Mouse (Mus musculus) forebrain, embryonic 11.5 days (tissue): Measurements from ENCODE around the gene Cdk2. TPM values are rescaled to one million over a fixed set of nuclear protein-coding genes. Genes with fewer than 3 reads are reported as not detected.

Experiments
- ATAC-seq: fragments of 200-750 bp; cut with Nextera tagmentation; replicated peaks from 2 replicates; pipeline ENCODE4 v1.8.0; 2017; ENCODE audit warnings: moderate TSS enrichment; ENCODE audit not compliant: low FRiP score
- DNase-seq: peaks from one replicate; pipeline ENCODE4 v3.0.0-alpha.2; 2017; ENCODE audit warnings: low spot score
- H3K27ac ChIP-seq: fragments of 300-500 bp; sonication (generic); 2 replicates; pipeline ENCODE4 v1.5.1; 2014; ENCODE audit warnings: low read depth, low read length
- H3K27me3 ChIP-seq: fragments of 300-500 bp; sonication (generic); 2 replicates; pipeline ENCODE4 v1.6.1; 2014; ENCODE audit warnings: mild to moderate bottlenecking, low read length, mixed read lengths; ENCODE audit not compliant: control insufficient read depth, insufficient read depth
- H3K36me3 ChIP-seq: fragments of 300-500 bp; sonication (generic); 2 replicates; pipeline ENCODE4 v1.6.1; 2014; ENCODE audit warnings: mild to moderate bottlenecking, low read length, moderate library complexity, mixed read lengths; ENCODE audit not compliant: control insufficient read depth, insufficient read depth
- H3K4me1 ChIP-seq: fragments of 300-500 bp; sonication (generic); replicated peaks from 2 replicates; pipeline ENCODE4 v1.6.1; 2014; ENCODE audit warnings: low read length, mixed read lengths; ENCODE audit not compliant: control insufficient read depth, insufficient read depth
- H3K4me2 ChIP-seq: fragments of 300-500 bp; sonication (generic); 2 replicates; pipeline ENCODE4 v1.6.1; 2014; ENCODE audit warnings: low read depth, mild to moderate bottlenecking, low read length, moderate library complexity, mixed read lengths; ENCODE audit not compliant: severe bottlenecking
- H3K4me3 ChIP-seq: fragments of 300-500 bp; sonication (generic); 2 replicates; pipeline ENCODE4 v1.5.1; 2014; ENCODE audit warnings: low read depth, low read length
- H3K9ac ChIP-seq: fragments of 300-500 bp; sonication (generic); 2 replicates; pipeline ENCODE4 v1.6.1; 2014; ENCODE audit warnings: low read length
- H3K9me3 ChIP-seq: fragments of 300-500 bp; sonication (generic); 2 replicates; pipeline ENCODE4 v1.6.1; 2016; ENCODE audit warnings: low read length, mixed read lengths; ENCODE audit not compliant: control insufficient read depth
- WGBS: fragments of 180-500 bp; shearing (Covaris S2); extraction: QIAGEN DNeasy Blood & Tissue Kit; methylation state at CpG from one replicate; pipeline ENCODE4 v1.1.7; 2014; 5-methylcytosine and 5-hydroxymethylcytosine counted together
- polyA plus RNA-seq: library from polyadenylated mRNA; unstranded; fragments of >200 nt; fragmentation: Nextera tagmentation; extraction: Ambion mirVana; gene quantifications from 2 replicates; pipeline ENCODE4 v1.2.1, GENCODE M21; 2014

The Cdk2 gene
- polyA plus RNA-seq, 1 experiment from 2014 or later: 120 TPM

DNA sequence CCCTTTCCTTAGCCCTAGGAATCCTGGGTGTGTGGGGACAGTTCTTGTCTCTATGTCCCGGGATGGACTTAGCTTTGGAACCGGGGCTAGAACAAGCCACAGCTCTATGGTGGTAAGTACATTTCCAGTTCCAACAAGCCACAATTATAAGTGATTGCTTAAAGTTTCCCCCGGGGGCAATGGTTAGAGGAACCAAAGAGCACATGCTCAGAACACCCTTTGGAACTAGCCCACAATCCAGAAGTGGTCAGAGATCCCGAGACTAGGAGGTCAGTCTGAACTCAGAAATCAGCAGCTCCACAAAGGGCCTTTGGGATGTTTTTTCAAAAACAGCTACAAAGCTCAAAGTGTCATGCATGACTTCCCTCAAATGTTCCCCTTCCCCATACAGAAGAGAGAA lies 51.0 kb downstream of the Cdk2 start:
- no peaks in the 10 kb centered on the region for H3K27me3 ChIP-seq
- no peaks in the 10 kb centered on the region for H3K36me3 ChIP-seq
- no peak overlapping the region for H3K27ac ChIP-seq
- H3K4me3 ChIP-seq: no peak overlapping the region
- 75% methylated on average over 4 of the region's 4 CpGs for WGBS
- ATAC-seq (no peak), DNase-seq (no peak)
- H3K4me1 ChIP-seq: no peaks in the 10 kb centered on the region
- H3K4me2 ChIP-seq: no peak overlapping the region
- no peaks in the 10 kb centered on the region for H3K9me3 ChIP-seq
- no peak overlapping the region for H3K9ac ChIP-seq

Other genes with a start within 250 kb of the Cdk2 start
- 139 and 144 TPM in 2 replicates for gene Smarcc2, start 245.8 kb downstream of the Cdk2 start, polyA plus RNA-seq
- gene Myl6, start 210.9 kb downstream of the Cdk2 start, polyA plus RNA-seq: 620 and 659 TPM in 2 replicates
- 3.0 and 3.4 TPM in 2 replicates for gene Myl6b, start 206.3 kb downstream of the Cdk2 start, polyA plus RNA-seq
- 15.2 and 18.1 TPM in 2 replicates for gene Esyt1, start 179.2 kb downstream of the Cdk2 start, polyA plus RNA-seq
- gene Zc3h10, start 157.3 kb downstream of the Cdk2 start, polyA plus RNA-seq: 16.3 and 17.5 TPM in 2 replicates
- gene Rpl41, start 155.7 kb downstream of the Cdk2 start, polyA plus RNA-seq: 3,049 and 3,079 TPM in 2 replicates
- 249 and 269 TPM in 2 replicates for gene Pa2g4, start 139.0 kb downstream of the Cdk2 start, polyA plus RNA-seq
- gene Erbb3, start 115.4 kb downstream of the Cdk2 start, polyA plus RNA-seq: 1.2 TPM in 2 replicates
- gene Rps26, start 78.3 kb downstream of the Cdk2 start, polyA plus RNA-seq: 576 and 629 TPM in 2 replicates
- 4.1 and 5.8 TPM in 2 replicates for gene Ikzf4, start 59.0 kb downstream of the Cdk2 start, polyA plus RNA-seq
- gene Suox, start 31.0 kb downstream of the Cdk2 start, polyA plus RNA-seq: 10.8 and 11.7 TPM in 2 replicates
- 78.8 and 79.1 TPM in 2 replicates for gene Rab5b, start 8.8 kb downstream of the Cdk2 start, polyA plus RNA-seq
- 1.8 and 4.5 TPM in 2 replicates for gene Pmel, start 836 bp downstream of the Cdk2 start, polyA plus RNA-seq
- gene Dgka, start 39.8 kb upstream of the Cdk2 start, polyA plus RNA-seq: 3.9 and 4.0 TPM in 2 replicates
- gene Pym1, start 42.9 kb upstream of the Cdk2 start, polyA plus RNA-seq: 47.6 and 51.4 TPM in 2 replicates
- gene Mmp19, start 85.9 kb upstream of the Cdk2 start, polyA plus RNA-seq: 0.51 and 0.60 TPM in 2 replicates
- gene Dnajc14, start 99.0 kb upstream of the Cdk2 start, polyA plus RNA-seq: 38.6 and 38.8 TPM in 2 replicates
- gene Tmem198b, start 99.3 kb upstream of the Cdk2 start, polyA plus RNA-seq: 22.7 and 24.2 TPM in 2 replicates
- 263 and 284 TPM in 2 replicates for gene Sarnp, start 112.3 kb upstream of the Cdk2 start, polyA plus RNA-seq
- gene Ormdl2, start 116.6 kb upstream of the Cdk2 start, polyA plus RNA-seq: 70.1 and 73.0 TPM in 2 replicates
- gene Gdf11, start 186.7 kb upstream of the Cdk2 start, polyA plus RNA-seq: 10.5 and 11.7 TPM in 2 replicates
- gene Cd63, start 196.0 kb upstream of the Cdk2 start, polyA plus RNA-seq: 144 and 151 TPM in 2 replicates
- gene Rdh5, start 217.9 kb upstream of the Cdk2 start, polyA plus RNA-seq: 12.3 and 12.6 TPM in 2 replicates
- 191 and 202 TPM in 2 replicates for gene Bloc1s1, start 219.0 kb upstream of the Cdk2 start, polyA plus RNA-seq
- gene Itga7, start 228.8 kb upstream of the Cdk2 start, polyA plus RNA-seq: 0.65 and 0.69 TPM in 2 replicates